Mouse (Mus musculus): ENCODE data around the gene Rp9. TPM values are rescaled to one million over a fixed set of nuclear protein-coding genes. Genes with fewer than 3 reads are reported as not detected.

The Rp9 gene
- polyA plus RNA-seq, 1 experiment from 2014 or later, result 64.8 TPM

- no peak for ATAC-seq
- WGBS, result 94% methylated on average over 12 of the region's 12 CpGs
- peaks cover 4% of the 10 kb centered on the region; the same call in 1 of the 2 replicates for H3K36me3 ChIP-seq
- no peak overlapping the region for H3K9ac ChIP-seq (replicated peaks)
- no peaks in the 10 kb centered on the region for H3K27me3 ChIP-seq
- no peaks in the 10 kb centered on the region for H3K9me3 ChIP-seq
- no peaks in the 10 kb centered on the region for H3K4me1 ChIP-seq (replicated peaks)
- no peak overlapping the region for H3K27ac ChIP-seq
- no peak overlapping the region for H3K4me3 ChIP-seq (replicated peaks)
- H3K4me2 ChIP-seq (replicated peaks), result no peak overlapping the region
Observed at GRCm38 (mm10) chr9:22484562-22485308, 15.2 kb upstream of the Rp9 start.

GRCm38 (mm10) chr9:22483866-22484561, 14.5 kb upstream of the Rp9 start:
- Histone ChIP-seq H3K36me3 (peaks cover 4% of the 10 kb centered on the region; the same call in 1 of the 2 replicates), H3K9ac (replicated peaks) (no peak overlapping the region), H3K9me3 (no peaks in the 10 kb centered on the region), H3K4me2 (replicated peaks) (no peak overlapping the region), H3K4me1 (replicated peaks) (no peaks in the 10 kb centered on the region), H3K27me3 (no peaks in the 10 kb centered on the region), H3K4me3 (replicated peaks) (no peak overlapping the region), H3K27ac (no peak overlapping the region)
- no peak for ATAC-seq
- WGBS, result 96% methylated on average over 8 of the region's 8 CpGs

- peaks cover 15% of the 10 kb centered on the region for H3K4me1 ChIP-seq (replicated peaks)
- no peaks in the 10 kb centered on the region for H3K9me3 ChIP-seq
- H3K9ac ChIP-seq (replicated peaks), result no peak overlapping the region
- no peak overlapping the region for H3K27ac ChIP-seq
- H3K36me3 ChIP-seq, result no peaks in the 10 kb centered on the region
- no peak for ATAC-seq
- no peak overlapping the region for H3K4me2 ChIP-seq (replicated peaks)
- no peaks in the 10 kb centered on the region for H3K27me3 ChIP-seq
- H3K4me3 ChIP-seq (replicated peaks), result no peak overlapping the region
- WGBS, result 92% methylated on average over 8 of the region's 8 CpGs
Observed at GRCm38 (mm10) chr9:22478946-22479345, 9.4 kb upstream of the Rp9 start.

- Histone ChIP-seq H3K4me2 (replicated peaks) (peak overlapping the region; percentile 64), H3K27ac (no peak overlapping the region), H3K4me1 (replicated peaks) (peaks cover 15% of the 10 kb centered on the region), H3K4me3 (replicated peaks) (peak overlapping the region; percentile 69), H3K9me3 (no peaks in the 10 kb centered on the region), H3K9ac (replicated peaks) (peak overlapping the region; percentile 66), H3K27me3 (no peaks in the 10 kb centered on the region), H3K36me3 (no peaks in the 10 kb centered on the region)
- 4% methylated on average over 10 of the region's 10 CpGs for WGBS
- no peak for ATAC-seq
Observed at GRCm38 (mm10) chr9:22476265-22476664, 6.7 kb upstream of the Rp9 start.

GRCm38 (mm10) chr9:22475424-22475868, 5.9 kb upstream of the Rp9 start, which contains the start of gene Bbs9:
Gene Bbs9 (plus strand): TSS chr9:22475715.
- peaks cover 15% of the 10 kb centered on the region for H3K4me1 ChIP-seq (replicated peaks)
- peak within 1 kb of the TSS; percentile 66 for H3K9ac ChIP-seq (replicated peaks)
- H3K27me3 ChIP-seq, result no peaks in the 10 kb centered on the region
- ATAC-seq, result peak; percentile 100
- H3K4me2 ChIP-seq (replicated peaks), result peak within 1 kb of the TSS; percentile 64
- H3K36me3 ChIP-seq, result no peaks in the 10 kb centered on the region
- peak within 1 kb of the TSS; percentile 67 for H3K27ac ChIP-seq
- under 1% methylated on average over 25 of the region's 25 CpGs for WGBS
- H3K9me3 ChIP-seq, result no peaks in the 10 kb centered on the region
- H3K4me3 ChIP-seq (replicated peaks), result peak within 1 kb of the TSS; percentile 69

GRCm38 (mm10) chr9:22468899-22469259, 664 bp downstream of the Rp9 start:
- Histone ChIP-seq H3K4me3 (replicated peaks) (no peak overlapping the region), H3K4me1 (replicated peaks) (peaks cover 4% of the 10 kb centered on the region), H3K4me2 (replicated peaks) (no peak overlapping the region), H3K9me3 (no peaks in the 10 kb centered on the region), H3K27ac (no peak overlapping the region), H3K27me3 (no peaks in the 10 kb centered on the region), H3K9ac (replicated peaks) (no peak overlapping the region), H3K36me3 (peaks cover 5% of the 10 kb centered on the region)
- ATAC-seq, result no peak
- WGBS, result 77% methylated on average over 8 of the region's 8 CpGs

- WGBS, result 3% methylated on average over 43 of the region's 43 CpGs
- Histone ChIP-seq H3K9me3 (no peaks in the 10 kb centered on the region), H3K27ac (peak overlapping the region; percentile 93), H3K36me3 (peaks cover 6% of the 10 kb centered on the region), H3K4me2 (replicated peaks) (peak overlapping the region; percentile 60), H3K4me1 (replicated peaks) (peaks cover 4% of the 10 kb centered on the region), H3K9ac (replicated peaks) (peak overlapping the region; percentile 90), H3K4me3 (replicated peaks) (peak overlapping the region; percentile 78), H3K27me3 (no peaks in the 10 kb centered on the region)
- peak; percentile 90 for ATAC-seq
Observed at GRCm38 (mm10) chr9:22468170-22468898, 1.2 kb downstream of the Rp9 start.

GRCm38 (mm10) chr9:22467371-22468169, 2.0 kb downstream of the Rp9 start:
- H3K4me2 ChIP-seq (replicated peaks), result peak overlapping the region; percentile 60
- H3K27me3 ChIP-seq, result no peaks in the 10 kb centered on the region
- H3K27ac ChIP-seq, result peak overlapping the region; percentile 93
- peaks cover 4% of the 10 kb centered on the region for H3K4me1 ChIP-seq (replicated peaks)
- H3K9ac ChIP-seq (replicated peaks), result peak overlapping the region; percentile 90
- under 1% methylated on average over 67 of the region's 73 CpGs for WGBS
- H3K4me3 ChIP-seq (replicated peaks), result peak overlapping the region; percentile 78
- H3K36me3 ChIP-seq, result peaks cover 10% of the 10 kb centered on the region
- H3K9me3 ChIP-seq, result no peaks in the 10 kb centered on the region
- ATAC-seq, result peak; percentile 78

- H3K9me3 ChIP-seq, result no peaks in the 10 kb centered on the region
- peaks cover 15% of the 10 kb centered on the region for H3K36me3 ChIP-seq
- 98% methylated on average over 5 of the region's 5 CpGs for WGBS
- H3K4me2 ChIP-seq (replicated peaks), result no peak overlapping the region
- H3K27me3 ChIP-seq, result no peaks in the 10 kb centered on the region
- peaks cover 4% of the 10 kb centered on the region for H3K4me1 ChIP-seq (replicated peaks)
- ATAC-seq, result no peak
- H3K9ac ChIP-seq (replicated peaks), result no peak overlapping the region
- no peak overlapping the region for H3K27ac ChIP-seq
- H3K4me3 ChIP-seq (replicated peaks), result no peak overlapping the region
Observed at GRCm38 (mm10) chr9:22466212-22466611, 3.3 kb downstream of the Rp9 start.

- peaks cover under 1% of the 10 kb centered on the region for H3K4me1 ChIP-seq (replicated peaks)
- no peak for ATAC-seq
- H3K9me3 ChIP-seq, result no peaks in the 10 kb centered on the region
- no peak overlapping the region for H3K27ac ChIP-seq
- H3K4me2 ChIP-seq (replicated peaks), result no peak overlapping the region
- H3K9ac ChIP-seq (replicated peaks), result no peak overlapping the region
- WGBS, result 93% methylated on average over 3 of the region's 3 CpGs
- H3K36me3 ChIP-seq, result peaks cover 29% of the 10 kb centered on the region
- no peaks in the 10 kb centered on the region for H3K27me3 ChIP-seq
- H3K4me3 ChIP-seq (replicated peaks), result no peak overlapping the region
Observed at GRCm38 (mm10) chr9:22461946-22462345, 7.6 kb downstream of the Rp9 start.

GRCm38 (mm10) chr9:22457142-22457835, 12.3 kb downstream of the Rp9 start:
- Histone ChIP-seq H3K9ac (replicated peaks) (no peak overlapping the region), H3K4me2 (replicated peaks) (no peak overlapping the region), H3K4me3 (replicated peaks) (no peak overlapping the region), H3K27me3 (no peaks in the 10 kb centered on the region), H3K4me1 (replicated peaks) (no peaks in the 10 kb centered on the region), H3K27ac (no peak overlapping the region), H3K9me3 (no peaks in the 10 kb centered on the region), H3K36me3 (peaks cover 64% of the 10 kb centered on the region)
- WGBS, result 93% methylated on average over 11 of the region's 11 CpGs
- ATAC-seq, result no peak

All from midbrain, embryonic 13.5 days (tissue).